Mouse (Mus musculus): ENCODE results near the gene Pigh.

Pigh gene

GRCm38 (mm10) chr12:79089182-79089812 is at the start of gene Pigh:
TSS of gene Pigh (minus strand) at chr12:79089651.
- DNase-seq (ENCODE audit: low spot score) = peak; percentile 91

GRCm38 (mm10) chr12:79138999-79139398 is 49.5 kb upstream of the Pigh start:
- DNase-seq (ENCODE audit: low spot score) = no peak

- DNase-seq (ENCODE audit: low spot score) = no peak
Measured at GRCm38 (mm10) chr12:79136949-79137348, 47.5 kb upstream of the Pigh start.

- DNase-seq (ENCODE audit: low spot score) = no peak
Measured at GRCm38 (mm10) chr12:79135105-79135504, 45.7 kb upstream of the Pigh start.

GRCm38 (mm10) chr12:79134676-79135075 is 45.2 kb upstream of the Pigh start:
- DNase-seq (ENCODE audit: low spot score) = no peak

GRCm38 (mm10) chr12:79131706-79132460 is 42.4 kb upstream of the Pigh start:
- DNase-seq (ENCODE audit: low spot score) = no peak

GRCm38 (mm10) chr12:79131178-79131675 is 41.8 kb upstream of the Pigh start:
- DNase-seq (ENCODE audit: low spot score) = no peak

GRCm38 (mm10) chr12:79130299-79131177 is 41.1 kb upstream of the Pigh start, which contains the start of gene Arg2:
TSS of gene Arg2 (plus strand) at chr12:79130777.
- peak; percentile 70 for DNase-seq (ENCODE audit: low spot score)

- DNase-seq (ENCODE audit: low spot score) = no peak
Measured at GRCm38 (mm10) chr12:79122820-79123219, 33.4 kb upstream of the Pigh start.

- DNase-seq (ENCODE audit: low spot score) = no peak
Measured at GRCm38 (mm10) chr12:79118991-79119390, 29.5 kb upstream of the Pigh start.

GRCm38 (mm10) chr12:79105312-79105711 is 15.9 kb upstream of the Pigh start:
- no peak for DNase-seq (ENCODE audit: low spot score)

- DNase-seq (ENCODE audit: low spot score) = no peak
Measured at GRCm38 (mm10) chr12:79104544-79104943, 15.1 kb upstream of the Pigh start.

- DNase-seq (ENCODE audit: low spot score) = peak; percentile 20
Measured at GRCm38 (mm10) chr12:79103773-79104172, 14.3 kb upstream of the Pigh start.

- no peak for DNase-seq (ENCODE audit: low spot score)
Measured at GRCm38 (mm10) chr12:79097106-79097752, 7.8 kb upstream of the Pigh start.

GRCm38 (mm10) chr12:79092569-79092968 is 3.1 kb upstream of the Pigh start:
- DNase-seq (ENCODE audit: low spot score) = no peak

GRCm38 (mm10) chr12:79073362-79073761 is 16.1 kb downstream of the Pigh start:
- DNase-seq (ENCODE audit: low spot score) = no peak

- no peak for DNase-seq (ENCODE audit: low spot score)
Measured at GRCm38 (mm10) chr12:79072576-79072975, 16.9 kb downstream of the Pigh start.

GRCm38 (mm10) chr12:79070736-79071333 is 18.6 kb downstream of the Pigh start:
- no peak for DNase-seq (ENCODE audit: low spot score)

- DNase-seq (ENCODE audit: low spot score) = no peak
Measured at GRCm38 (mm10) chr12:79069916-79070315, 19.5 kb downstream of the Pigh start.

- no peak for DNase-seq (ENCODE audit: low spot score)
Measured at GRCm38 (mm10) chr12:79069187-79069608, 20.3 kb downstream of the Pigh start.

GRCm38 (mm10) chr12:79068306-79068705 is 21.1 kb downstream of the Pigh start:
- no peak for DNase-seq (ENCODE audit: low spot score)
